Mouse (Mus musculus): ENCODE results near the gene Tanc2.
A peak's percentile ranks its signal among the peaks of the same experiment; 100 is the strongest.

Gene Tanc2

DNA sequence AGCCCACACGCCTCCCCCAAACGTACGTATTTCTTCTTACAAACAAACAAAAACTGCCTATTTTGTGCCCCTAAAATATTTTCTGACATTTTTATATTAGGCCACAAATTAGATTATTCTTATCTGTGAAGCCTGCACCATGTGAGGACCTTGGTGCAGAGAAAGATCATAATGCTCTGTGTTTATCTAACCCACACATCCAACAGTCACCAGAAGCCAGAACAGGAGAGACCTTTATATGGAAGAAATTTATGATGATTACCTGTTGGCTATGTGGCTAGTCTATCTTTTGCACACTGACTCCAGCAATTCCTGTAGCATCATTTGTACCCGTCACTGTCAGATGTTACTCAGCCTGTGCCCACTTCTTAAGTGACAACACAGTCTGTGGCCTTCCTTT, 245.4 kb downstream of the Tanc2 start:
- DNase-seq (ENCODE audit: low read depth, low spot score), result no peak

DNA sequence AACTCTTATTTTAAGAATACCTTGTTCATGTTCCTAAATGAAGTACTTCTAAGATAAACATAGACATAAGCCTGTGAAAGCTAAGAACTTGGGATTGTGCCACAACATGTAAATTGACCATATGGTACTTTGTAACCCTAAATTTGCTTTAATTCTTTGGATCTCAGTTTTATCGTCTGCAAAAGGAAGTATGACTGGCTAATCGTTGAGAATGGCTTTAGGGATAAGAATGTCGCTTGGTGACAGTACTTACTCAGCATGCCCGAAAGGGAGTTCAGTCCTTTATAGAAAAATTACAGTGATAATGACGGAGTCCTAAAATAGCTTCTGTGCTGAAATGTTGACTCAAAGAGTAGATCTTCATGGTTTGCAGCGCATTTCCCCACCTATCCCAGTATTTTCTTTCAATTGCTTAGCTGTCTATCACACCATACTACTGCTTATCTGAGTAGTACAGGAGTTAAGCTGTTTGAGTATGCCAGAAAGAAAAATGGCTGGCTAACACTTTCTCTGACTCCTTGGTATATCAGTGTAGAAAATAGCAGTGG, 246.6 kb downstream of the Tanc2 start:
- no peak for DNase-seq (ENCODE audit: low read depth, low spot score)

DNA sequence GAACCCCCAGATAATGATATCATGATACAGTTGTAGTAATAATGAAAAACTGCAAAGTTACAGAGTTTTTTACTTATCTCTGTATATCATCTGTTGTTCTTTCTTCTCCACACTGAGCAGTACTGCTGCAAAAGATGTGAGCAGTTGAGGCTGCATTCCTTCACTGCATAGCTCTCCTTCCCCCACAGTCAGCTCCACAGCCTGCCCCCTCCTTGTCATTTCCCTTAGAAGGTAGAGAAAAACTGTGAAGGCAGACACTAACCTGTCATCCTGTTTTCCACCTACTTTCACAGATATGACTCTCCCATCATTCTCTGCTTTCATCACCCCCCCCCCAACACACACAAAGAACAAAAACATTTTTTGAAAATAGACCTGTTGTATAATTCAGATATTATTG, 248.2 kb downstream of the Tanc2 start:
- no peak for DNase-seq (ENCODE audit: low read depth, low spot score)

DNA sequence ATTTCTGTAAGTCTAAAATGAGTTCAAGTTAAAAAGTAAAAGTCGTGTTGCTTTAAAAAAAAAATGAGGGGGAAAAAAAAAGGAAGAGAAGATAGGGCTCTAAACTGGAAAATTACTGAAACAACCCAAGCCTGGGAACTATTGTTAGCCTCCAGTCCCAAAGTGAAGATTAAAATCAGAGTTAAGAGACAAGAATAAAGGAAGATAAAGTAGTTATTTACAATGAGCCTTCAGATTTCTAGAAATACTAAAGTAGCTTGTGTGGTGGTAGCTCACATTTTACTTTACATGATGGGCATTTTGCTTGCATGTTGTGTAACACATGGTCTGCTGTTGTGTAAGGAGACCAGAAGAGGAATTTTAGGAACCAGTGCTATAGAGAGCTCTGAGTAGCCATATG, 256.1 kb downstream of the Tanc2 start:
- DNase-seq (ENCODE audit: low read depth, low spot score), result no peak

DNA sequence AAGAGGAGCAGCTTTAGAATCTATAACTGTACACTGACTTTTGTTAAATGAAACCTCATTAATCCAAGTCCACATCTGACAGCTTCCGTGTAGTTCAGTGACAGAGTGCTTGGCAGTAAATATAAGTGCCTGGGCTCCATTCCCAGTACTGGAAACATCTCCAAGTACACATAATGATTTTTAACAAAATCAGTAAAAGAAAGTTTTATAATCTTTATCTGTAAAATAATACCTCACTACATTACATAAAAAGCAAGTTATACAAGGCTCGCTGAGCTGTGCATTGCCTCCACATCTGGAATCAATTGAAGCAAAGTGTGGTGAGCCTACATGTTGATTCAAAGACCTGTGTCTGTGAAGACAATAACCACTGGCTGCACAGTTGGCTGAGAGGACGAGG, 265.7 kb downstream of the Tanc2 start:
- peak; percentile 63 for DNase-seq (ENCODE audit: low read depth, low spot score)

DNA sequence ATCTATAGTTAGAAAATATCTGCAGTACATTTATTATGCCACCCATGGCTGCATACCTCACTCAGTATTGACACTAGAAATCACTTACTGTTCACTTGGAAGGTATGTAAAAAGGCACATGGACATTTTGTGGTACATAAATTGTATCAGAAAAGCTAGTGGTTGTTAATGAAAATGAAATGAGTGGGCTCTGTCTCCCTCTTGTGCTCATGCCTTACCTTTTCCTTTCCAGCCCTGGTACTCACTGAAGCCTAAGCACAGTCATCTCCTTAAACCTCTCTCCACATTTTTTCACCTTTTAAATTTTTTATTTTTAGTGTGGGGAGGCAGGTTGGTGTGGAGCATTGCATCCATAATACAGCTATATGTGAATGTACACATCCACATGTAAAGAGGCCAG, 268.3 kb downstream of the Tanc2 start:
- no peak for DNase-seq (ENCODE audit: low read depth, low spot score)

DNA sequence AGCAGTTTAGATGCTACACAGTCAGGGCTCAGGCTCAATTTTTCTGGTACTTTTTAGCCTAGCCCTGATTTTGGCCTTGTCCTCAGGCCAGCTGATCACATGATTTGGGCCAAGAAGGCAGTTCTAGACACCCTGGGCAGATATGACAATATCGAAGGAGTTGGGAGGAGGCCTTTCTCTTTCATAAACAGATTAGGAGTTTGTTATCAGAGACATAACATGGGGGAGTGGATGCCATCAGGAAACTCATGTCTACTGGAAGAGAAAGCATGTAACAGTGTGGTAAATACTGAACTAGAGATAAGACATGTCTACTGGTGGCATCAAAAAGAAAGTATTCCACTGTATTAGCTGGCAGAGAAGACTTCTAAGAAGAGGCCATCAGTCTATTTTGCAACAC, 295.8 kb downstream of the Tanc2 start:
- DNase-seq (ENCODE audit: low read depth, low spot score), result no peak

DNA sequence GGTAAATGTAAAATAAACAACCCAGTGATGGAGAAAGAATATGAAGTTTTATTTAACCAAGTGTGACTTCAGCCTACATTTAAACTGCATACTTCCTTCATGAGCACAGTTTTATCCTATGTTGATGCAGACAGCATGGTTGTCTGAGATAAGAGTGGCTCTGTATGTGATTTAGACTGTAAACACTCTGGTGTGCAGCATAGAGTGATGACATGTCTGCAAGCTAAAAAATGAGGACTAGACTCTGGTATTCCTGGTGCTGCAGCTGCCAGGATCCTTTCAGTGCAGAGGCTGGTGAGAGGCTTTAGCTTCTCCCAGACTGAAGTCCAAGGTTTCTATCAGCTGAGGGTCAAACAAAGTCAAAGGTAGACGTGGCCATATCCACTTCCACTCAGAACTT, 297.5 kb downstream of the Tanc2 start:
- no peak for DNase-seq (ENCODE audit: low read depth, low spot score)

DNA sequence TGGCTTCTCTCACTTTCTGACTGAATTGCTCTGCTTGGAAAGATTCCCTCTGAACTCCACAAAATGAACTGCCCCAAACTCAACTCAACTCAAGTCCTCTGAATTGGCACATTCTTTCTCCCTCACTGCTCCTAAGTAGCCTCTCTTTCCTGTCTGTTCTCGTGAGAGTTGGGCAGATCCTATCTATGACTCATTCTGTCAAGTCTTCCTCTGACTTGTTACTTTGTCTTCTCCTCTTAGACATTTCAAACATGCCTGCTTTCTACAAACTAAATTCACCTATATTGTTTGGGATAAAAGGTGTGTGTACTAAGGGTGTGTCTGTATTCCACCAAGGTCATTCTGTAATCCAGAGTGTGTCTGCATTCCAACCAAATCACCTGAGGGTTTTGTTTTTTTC, 309.4 kb downstream of the Tanc2 start:
- no peak for DNase-seq (ENCODE audit: low read depth, low spot score)

DNA sequence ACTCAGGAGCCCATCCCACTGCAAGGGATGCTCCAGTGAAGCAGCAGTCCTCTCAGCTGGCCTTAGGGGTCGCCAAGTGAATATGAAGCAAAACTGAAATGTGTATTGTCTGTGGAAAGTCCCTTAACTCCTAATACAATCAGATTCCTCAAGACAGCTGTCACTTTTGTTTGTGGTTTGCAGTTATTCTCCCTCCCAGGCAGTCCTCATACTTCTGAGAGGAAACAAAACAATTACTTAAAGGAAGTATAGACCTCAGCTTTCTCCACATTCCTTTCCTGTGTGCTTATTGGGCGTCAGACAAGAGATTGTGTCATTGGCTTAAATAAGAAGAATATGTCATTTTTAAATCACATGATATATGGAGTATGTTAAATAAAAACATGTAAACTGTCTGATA, 311.7 kb downstream of the Tanc2 start:
- no peak for DNase-seq (ENCODE audit: low read depth, low spot score)

DNA sequence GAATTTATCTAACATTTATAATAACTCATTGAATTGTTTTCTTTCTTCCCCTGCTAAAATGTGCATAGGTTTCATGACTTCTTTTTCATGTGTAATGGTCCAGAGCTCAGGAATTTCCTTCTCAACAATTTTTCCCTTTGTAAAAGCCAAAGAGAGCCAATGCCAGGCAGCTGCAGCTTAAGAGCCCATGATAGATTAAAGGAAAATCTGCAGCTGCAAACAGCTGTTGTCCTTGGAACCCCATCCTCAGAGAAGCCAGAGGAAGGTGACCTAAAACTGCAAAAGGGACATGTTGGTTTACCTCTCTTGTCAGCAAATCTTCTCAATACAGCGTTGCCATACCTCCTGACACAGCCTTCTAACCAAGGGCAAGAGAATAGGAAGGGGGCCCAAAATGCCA, 313.2 kb downstream of the Tanc2 start:
- no peak for DNase-seq (ENCODE audit: low read depth, low spot score)

DNA sequence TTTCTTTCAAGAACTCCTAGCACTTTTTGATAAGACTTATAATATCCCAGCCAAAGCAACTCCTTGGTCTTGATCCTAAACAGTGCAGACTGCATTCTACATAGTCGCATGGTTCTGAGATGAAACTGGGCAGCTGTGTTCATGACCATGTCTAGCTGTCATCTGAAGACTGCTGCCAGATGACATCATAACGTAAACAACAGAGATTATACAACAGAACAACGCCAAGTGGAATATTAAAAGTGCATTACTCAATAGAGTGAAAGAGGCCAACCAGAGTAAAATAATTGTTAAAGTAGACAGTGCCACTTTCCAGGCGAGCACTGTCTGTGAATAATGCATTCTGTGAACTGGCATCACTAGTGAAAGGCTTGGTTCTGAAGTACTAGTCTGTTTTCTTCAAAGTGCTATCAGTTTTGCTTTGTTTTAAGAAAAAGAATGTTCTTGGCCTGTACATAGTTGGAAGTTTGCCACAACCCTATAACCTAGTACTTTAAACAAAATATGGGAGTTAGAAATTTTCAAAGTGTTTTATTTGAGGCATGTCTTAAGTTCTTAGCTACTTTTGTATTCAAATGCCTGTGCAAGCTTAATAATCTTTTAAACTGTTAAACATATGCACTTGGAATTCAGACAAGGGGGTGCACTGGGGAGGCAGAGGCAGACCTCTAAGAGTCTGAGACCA, 315.9 kb downstream of the Tanc2 start:
- DNase-seq (ENCODE audit: low read depth, low spot score), result no peak

DNA sequence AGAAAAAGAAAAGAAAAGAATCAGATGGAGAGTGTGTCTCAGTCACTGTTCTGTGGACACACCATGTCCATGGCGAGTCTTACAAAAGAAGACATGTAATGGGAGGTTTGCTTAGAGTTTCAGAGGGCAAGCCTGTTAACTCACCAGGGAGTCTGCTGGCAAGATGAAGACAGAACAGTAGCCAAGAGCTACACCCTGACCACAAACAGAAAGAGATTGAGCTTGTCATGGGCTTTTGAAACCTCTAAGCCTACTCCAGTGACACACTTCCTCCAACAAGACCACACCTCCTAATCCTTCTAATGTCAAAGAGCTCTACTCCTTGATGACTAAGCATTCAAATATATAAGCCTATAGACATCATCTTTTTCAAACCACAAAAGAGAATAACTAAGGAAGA, 317.6 kb downstream of the Tanc2 start:
- DNase-seq (ENCODE audit: low read depth, low spot score), result no peak

DNA sequence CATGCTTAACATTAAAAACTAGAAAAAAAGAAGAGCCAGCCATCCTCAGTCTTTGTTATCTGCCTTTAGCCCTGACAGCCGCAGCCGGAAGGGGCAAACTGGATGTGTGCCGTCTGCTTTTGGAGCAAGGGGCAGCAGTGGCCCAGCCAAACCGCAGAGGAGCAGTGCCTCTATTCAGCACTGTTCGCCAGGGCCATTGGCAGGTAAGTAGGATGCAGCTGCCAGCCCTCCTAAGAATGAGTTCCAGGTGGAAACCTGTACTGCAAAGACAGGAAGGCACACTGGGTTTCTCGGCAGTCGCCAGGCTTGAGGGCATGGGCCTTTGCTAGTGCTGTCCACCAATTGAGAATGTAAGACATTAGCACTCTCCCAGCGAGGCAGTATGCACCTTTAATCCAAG, 319.1 kb downstream of the Tanc2 start:
- DNase-seq (ENCODE audit: low read depth, low spot score), result no peak

DNA sequence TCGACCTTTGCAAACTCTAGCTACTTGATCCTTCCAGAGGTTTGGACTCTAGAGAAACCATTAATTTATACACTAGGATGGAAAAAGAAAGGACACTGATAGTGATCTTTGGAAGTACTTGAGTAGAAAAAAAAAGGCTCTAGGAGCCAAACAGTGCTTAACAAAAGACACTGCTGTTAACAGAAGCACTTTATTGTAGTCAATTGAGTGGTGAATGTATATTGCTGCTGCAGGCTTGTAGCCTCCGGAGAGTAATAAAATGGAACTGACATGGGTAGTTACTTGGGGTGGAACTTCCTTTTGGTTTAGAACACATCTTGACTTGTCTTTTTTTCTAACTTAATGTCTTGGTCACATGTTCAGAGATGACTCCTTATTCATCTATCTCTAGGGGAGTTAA, 319.8 kb downstream of the Tanc2 start:
- no peak for DNase-seq (ENCODE audit: low read depth, low spot score)

DNA sequence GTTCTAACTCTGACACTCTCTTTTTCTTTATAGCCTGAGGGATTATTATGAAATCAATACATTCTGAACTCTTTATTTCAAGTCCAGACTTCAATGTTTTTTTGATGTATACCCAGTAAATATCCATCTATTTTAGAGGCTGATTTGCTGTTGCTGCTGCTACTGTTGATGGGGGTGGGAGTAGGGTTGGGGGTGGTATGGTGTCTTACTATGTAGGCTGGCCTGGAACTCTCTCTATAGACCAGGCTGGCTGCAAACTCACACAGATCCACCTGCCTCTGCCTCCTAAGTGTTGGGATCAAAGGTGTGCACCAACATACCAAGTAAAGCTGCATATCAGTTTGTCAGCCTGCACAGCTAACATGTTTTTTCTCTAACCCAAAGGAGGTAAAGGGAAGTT, 321.4 kb downstream of the Tanc2 start:
- DNase-seq (ENCODE audit: low read depth, low spot score), result no peak

DNA sequence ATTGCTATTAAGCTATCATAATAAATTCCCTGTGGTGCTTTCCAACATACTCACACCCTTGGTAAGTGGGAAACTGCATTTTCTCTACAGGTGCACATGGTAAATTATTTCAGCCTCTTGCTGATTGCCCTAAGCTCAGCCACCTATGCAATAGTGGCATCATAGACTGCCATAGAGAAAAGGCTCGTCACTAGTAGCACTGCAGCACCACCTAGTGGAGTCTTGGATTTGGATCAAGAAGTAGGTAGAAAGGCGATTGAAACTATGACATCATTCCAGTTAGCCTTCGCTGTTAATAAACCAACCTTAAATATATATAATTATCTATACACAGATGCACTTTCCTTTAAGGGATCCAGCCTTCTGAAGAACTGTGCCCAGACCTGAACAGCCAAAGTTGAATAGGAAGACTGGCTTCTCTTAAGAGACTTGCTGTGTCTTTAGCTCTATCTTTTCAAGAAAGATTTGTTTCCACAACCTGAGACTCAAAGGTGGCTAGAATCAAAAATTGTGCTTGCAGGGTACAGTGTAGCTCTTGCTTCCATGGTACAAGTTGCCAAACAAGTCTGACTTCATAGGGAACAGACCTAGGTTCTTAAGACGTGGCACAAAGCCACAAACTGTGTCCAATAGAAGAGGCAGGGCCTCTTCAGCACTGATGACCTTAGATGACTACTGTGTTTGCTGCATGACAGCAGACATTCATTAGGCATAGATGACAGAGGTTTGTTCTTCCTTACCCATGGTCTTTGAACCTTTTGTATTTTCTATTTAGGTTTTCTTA, 322.0 kb downstream of the Tanc2 start:
- peak; percentile 82 for DNase-seq (ENCODE audit: low read depth, low spot score)

DNA sequence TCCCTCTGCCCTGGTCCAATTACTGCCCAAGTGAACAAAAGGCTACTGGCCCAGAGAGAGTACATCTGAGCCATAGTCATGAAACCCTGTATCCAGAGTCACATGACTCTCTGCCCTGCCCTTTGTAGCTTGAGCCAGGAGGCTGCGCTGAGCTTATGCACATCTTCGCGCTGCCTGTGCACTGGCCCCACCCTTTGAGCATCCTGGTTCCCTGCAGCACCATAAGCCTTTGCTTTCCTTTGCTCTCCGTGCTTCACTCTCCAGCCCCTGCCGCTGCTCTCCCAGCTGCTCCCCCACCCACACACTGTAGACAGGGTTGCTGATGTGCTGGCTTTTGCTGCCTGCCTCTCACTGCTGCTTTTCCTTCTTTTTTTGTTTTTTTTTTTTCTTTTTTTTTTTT, 323.8 kb downstream of the Tanc2 start:
- peak; percentile 57 for DNase-seq (ENCODE audit: low read depth, low spot score)

DNA sequence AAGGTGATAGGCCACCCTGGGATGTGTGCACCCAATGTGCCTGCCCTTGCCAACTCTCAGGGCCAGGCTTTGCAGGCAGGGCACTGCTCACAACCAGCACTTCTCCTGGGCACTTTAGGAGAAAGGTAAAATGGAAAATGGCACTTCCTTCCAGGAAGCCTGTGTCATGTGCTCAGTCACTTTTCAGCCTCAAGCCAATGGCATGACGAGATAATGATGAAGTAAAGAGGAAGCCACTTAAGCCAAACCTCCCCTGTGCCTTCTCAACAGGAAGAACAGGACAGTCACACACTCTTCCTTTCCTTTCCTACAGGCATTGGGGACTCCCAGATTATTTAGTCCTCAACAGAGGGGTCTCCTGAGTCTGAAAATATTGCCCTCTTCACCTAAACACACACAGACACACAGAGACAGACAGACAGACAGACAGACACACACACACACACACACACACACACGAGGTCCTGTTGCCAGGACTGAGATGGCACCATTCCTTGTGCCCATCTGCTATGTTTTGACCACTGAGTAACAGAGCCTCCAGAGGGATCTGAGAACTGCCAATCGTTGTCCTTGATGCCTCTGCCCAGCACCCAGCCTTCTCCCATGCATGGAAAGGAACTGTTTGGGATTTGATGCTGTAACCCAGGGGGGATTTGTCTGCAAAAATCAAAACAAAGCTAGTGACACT, 330.5 kb downstream of the Tanc2 start:
- DNase-seq (ENCODE audit: low read depth, low spot score), result no peak

DNA sequence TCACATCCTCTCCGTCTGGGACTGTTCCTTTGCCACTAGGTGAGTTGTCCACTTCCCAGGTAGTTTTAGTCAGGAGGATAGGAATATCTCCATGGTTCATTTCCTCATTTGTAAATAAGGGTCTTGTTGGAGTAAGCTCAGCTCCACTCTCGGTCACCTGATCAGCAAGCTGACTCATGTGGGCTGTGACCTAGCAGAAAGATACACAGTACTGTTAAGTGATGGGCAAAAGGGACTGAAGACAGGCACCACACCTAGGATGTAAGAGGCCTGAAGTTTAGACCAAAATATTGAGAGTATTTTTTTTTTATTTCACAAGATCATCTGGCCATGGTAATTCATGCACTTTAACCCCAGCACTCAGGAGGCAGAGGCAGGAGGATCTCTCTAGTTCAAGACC, 331.1 kb downstream of the Tanc2 start:
- no peak for DNase-seq (ENCODE audit: low read depth, low spot score)

DNA sequence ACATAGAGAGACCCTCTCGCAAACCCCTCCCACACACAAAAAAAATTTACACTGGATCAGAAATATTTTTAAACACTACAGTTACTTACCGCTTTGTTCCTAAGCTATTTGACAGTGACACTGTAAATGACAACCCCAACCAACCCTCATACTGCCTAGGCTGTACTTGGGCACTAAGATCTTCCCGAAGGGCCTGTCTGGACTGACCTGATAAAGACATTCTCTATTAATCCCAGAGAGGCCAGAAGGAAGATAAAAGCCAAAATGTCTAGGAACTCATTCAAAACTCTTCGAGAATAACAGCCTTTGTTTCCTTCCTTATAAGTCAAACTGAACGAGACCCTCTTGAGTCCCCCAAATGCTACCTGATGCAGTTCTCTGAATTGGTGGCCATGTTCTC, 331.5 kb downstream of the Tanc2 start:
- DNase-seq (ENCODE audit: low read depth, low spot score), result no peak

DNA sequence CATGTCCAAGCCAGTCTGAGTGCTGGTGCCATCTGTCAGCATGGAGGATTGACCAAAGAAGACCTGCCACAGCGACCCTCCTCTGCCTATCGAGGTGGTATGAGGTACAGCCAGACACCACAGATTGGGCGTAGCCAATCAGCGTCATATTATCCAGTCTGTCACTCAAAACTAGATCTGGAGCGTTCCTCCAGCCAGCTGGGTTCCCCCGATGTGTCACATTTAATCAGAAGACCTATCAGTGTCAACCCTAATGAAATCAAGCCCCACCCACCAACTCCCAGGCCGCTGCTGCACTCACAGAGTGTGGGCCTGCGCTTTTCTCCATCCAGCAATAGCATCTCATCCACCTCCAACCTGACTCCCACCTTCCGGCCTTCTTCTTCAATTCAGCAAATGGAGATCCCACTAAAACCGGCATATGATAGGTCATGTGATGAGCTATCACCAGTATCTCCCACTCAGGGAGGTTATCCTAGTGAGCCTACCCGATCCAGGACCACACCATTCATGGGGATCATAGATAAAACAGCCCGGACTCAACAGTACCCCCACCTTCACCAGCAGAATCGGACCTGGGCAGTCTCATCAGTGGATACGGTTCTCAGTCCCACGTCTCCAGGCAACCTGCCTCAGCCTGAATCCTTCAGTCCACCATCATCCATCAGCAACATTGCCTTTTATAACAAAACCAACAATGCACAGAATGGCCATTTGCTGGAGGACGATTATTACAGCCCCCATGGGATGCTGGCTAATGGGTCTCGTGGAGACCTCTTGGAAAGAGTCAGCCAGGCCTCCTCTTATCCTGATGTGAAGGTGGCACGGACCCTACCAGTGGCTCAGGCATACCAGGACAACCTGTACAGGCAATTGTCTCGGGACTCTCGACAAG, 333.2 kb downstream of the Tanc2 start:
- DNase-seq (ENCODE audit: low read depth, low spot score), result no peak

Data from telencephalon, adult 2 months (tissue).